Mouse (Mus musculus): Measurements from ENCODE around the gene Nr6a1.

DNA sequence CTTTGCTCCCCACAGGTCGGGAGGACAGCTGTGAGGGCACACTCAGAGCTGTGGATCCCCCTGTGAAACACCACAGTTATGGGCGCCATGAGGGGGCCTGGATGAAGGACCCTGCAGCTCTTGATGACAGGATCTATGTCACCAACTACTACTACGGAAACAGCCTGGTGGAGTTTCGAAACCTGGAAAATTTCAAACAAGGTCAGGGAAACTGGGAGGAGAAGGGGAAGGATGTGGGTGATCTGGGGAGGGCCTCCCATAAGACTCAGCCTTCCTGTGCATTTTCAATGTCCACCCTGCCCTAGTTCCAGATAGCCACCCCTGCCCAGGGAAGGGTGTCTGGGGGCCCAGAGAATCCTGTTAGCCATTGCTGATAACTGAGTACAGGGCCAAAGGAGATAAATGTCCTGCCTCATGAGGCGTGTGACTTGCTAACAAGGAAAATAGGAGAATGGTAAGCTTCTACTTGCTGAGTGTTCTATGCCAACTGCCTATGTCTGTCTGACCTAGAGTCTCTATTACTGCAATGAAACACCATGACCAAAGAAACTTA lies 30.3 kb upstream of the Nr6a1 start:
- TF ChIP-seq ETS1 (conservative IDR thresholded peaks at IDR 0.05; ENCODE audit: low read depth, low read length) = no peak
- TF ChIP-seq RAD21 (IDR thresholded peaks at IDR 0.05; ENCODE audit: low read depth, low read length) = no peak
- TF ChIP-seq E2F4 (IDR thresholded peaks at IDR 0.05; ENCODE audit: insufficient replicate concordance, low read depth, low read length) = no peak
- no peak for TF ChIP-seq UBTF (IDR thresholded peaks at IDR 0.05; ENCODE audit: low read depth, low read length)
- no peak for TF ChIP-seq POLR2AphosphoS2 (IDR thresholded peaks at IDR 0.05; ENCODE audit: low read depth, low read length)
- TF ChIP-seq ELF1 (IDR thresholded peaks at IDR 0.05; ENCODE audit: low read depth, low read length) = no peak
- no peak for TF ChIP-seq MAFK (IDR thresholded peaks at IDR 0.05; ENCODE audit: insufficient replicate concordance, low read length)
- TF ChIP-seq POLR2A (IDR thresholded peaks at IDR 0.05; ENCODE audit: low read depth, low read length) = no peak
- no peak for TF ChIP-seq CTCF (conservative IDR thresholded peaks at IDR 0.05 in 1 of 2, IDR thresholded peaks at IDR 0.05 in 1 of 2; ENCODE audit: low read depth in 2 of 2, low read length in 2 of 2)
